Mouse (Mus musculus) hindbrain, embryonic 15.5 days (tissue): Measurements from ENCODE around the gene 3110082J24Rik. TPM values are rescaled to one million over a fixed set of nuclear protein-coding genes. Genes with fewer than 3 reads are reported as not detected.

Source experiments
- ATAC-seq: fragments of 200-750 bp; cut with Nextera tagmentation; 2 replicates; pipeline ENCODE4 v1.8.0; 2017; ENCODE audit warnings: low read depth, moderate number of reproducible peaks, moderate TSS enrichment; ENCODE audit not compliant: low FRiP score
- H3K27ac ChIP-seq: fragments of 300-500 bp; sonication (generic); replicated peaks from 2 replicates; pipeline ENCODE4 v1.5.1; 2015; ENCODE audit warnings: mild to moderate bottlenecking, inconsistent platforms
- H3K27me3 ChIP-seq: fragments of 300-500 bp; sonication (generic); 2 replicates; pipeline ENCODE4 v1.6.1; 2015; ENCODE audit warnings: control low read depth, inconsistent platforms
- H3K36me3 ChIP-seq: fragments of 300-500 bp; sonication (generic); 2 replicates; pipeline ENCODE4 v1.6.1; 2015; ENCODE audit warnings: control low read depth, inconsistent platforms
- H3K4me1 ChIP-seq: fragments of 300-500 bp; sonication (generic); replicated peaks from 2 replicates; pipeline ENCODE4 v1.6.1; 2015; ENCODE audit warnings: control low read depth, inconsistent platforms
- H3K4me2 ChIP-seq: fragments of 300-500 bp; sonication (generic); 2 replicates; pipeline ENCODE4 v1.6.1; 2015; ENCODE audit warnings: moderate library complexity, mild to moderate bottlenecking, inconsistent platforms
- H3K4me3 ChIP-seq: fragments of 300-500 bp; sonication (generic); 2 replicates; pipeline ENCODE4 v1.5.1; 2015; ENCODE audit warnings: mild to moderate bottlenecking, inconsistent platforms
- H3K9ac ChIP-seq: fragments of 300-500 bp; sonication (generic); 2 replicates; pipeline ENCODE4 v1.6.1; 2015; ENCODE audit warnings: inconsistent platforms
- H3K9me3 ChIP-seq: fragments of 300-500 bp; sonication (generic); 2 replicates; pipeline ENCODE4 v1.6.1; 2016; ENCODE audit warnings: control low read depth, inconsistent platforms
- WGBS: fragments of 180-500 bp; shearing (Covaris S2); methylation state at CpG from one replicate; pipeline ENCODE4 v1.1.7; 2015; 5-methylcytosine and 5-hydroxymethylcytosine counted together
- polyA plus RNA-seq: library from polyadenylated mRNA; unstranded; fragments of >200 nt; fragmentation: Nextera tagmentation; extraction: Ambion mirVana; gene quantifications from 2 replicates; pipeline ENCODE4 v1.2.1, GENCODE M21; 2015

3110082J24Rik gene
- polyA plus RNA-seq, 1 experiment from 2014 or later = 5.3 TPM

GRCm38 (mm10) chr5:30058216-30058731, 47.6 kb downstream of the 3110082J24Rik start:
- Histone ChIP-seq H3K9me3 (no peaks in the 10 kb centered on the region), H3K27ac (no peak overlapping the region), H3K27me3 (no peaks in the 10 kb centered on the region), H3K9ac (no peak overlapping the region), H3K4me3 (no peak overlapping the region), H3K4me1 (no peaks in the 10 kb centered on the region), H3K4me2 (no peak overlapping the region), H3K36me3 (peaks cover 20% of the 10 kb centered on the region; the same call in 1 of the 2 replicates)
- ATAC-seq = no peak
- 56% methylated on average over 6 of the region's 6 CpGs for WGBS

Other genes starting within 250 kb of the 3110082J24Rik start
- not detected in 2 replicates for gene Il6, start 93.0 kb downstream of the 3110082J24Rik start, polyA plus RNA-seq
- gene Tyms, start 32.5 kb downstream of the 3110082J24Rik start, polyA plus RNA-seq = 52.5 and 59.1 TPM in 2 replicates
- 11.5 and 13.7 TPM in 2 replicates for gene Garem2, start 925 bp downstream of the 3110082J24Rik start, polyA plus RNA-seq
- gene Hadha, start 49.1 kb upstream of the 3110082J24Rik start, polyA plus RNA-seq = 68.9 and 75.8 TPM in 2 replicates
- gene Hadhb, start 49.2 kb upstream of the 3110082J24Rik start, polyA plus RNA-seq = 56.5 and 63.8 TPM in 2 replicates
- gene Adgrf3, start 99.6 kb upstream of the 3110082J24Rik start, polyA plus RNA-seq = not detected in 2 replicates
- 24.8 and 25.0 TPM in 2 replicates for gene Selenoi, start 126.5 kb upstream of the 3110082J24Rik start, polyA plus RNA-seq
- 5.9 and 6.0 TPM in 2 replicates for gene Drc1, start 175.3 kb upstream of the 3110082J24Rik start, polyA plus RNA-seq